8 mouse cellular contexts compared by ENCODE assay signal in the genomic region with DNA sequence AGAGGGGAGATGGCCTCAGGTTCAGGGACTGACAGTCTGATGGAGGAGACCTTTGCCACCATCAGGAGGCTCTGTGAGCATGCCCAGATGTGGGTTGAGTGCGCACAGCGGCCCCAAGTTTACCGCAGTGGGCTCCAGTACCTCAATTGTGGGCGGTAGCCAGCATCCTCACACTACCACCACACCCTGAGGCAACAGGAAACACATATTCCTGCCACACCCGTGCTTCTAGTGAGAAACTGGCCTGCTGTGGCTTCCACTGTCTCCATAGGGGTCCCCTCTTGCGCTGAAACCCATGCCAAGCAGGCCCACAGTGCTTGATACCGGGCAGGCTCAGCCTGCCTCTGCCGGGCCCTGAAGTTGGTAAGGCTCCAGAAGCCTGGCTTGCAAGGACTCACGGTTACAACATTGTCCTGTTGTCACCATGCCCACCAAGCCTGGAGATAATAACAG. TPM values are rescaled to one million over a fixed set of nuclear protein-coding genes. Genes with fewer than 3 reads are reported as not detected.
DNase-seq lines count a peak whose midpoint lies in the region; ATAC-seq and TF ChIP-seq lines count a peak whose summit lies in the region.

No protein-coding gene starts in this region.

- H3K27ac ChIP-seq in midbrain, embryonic 10.5 days (replicated peaks): peak overlapping the region; percentile 49; the same call in 1 of the 2 replicates
- H3K27ac ChIP-seq in midbrain, embryonic 14.5 days (replicated peaks; ENCODE audit: low read depth, low read length): no peak overlapping the region
- H3K27ac ChIP-seq in lung, postnatal 0 days (ENCODE audit: low read length): peak overlapping the region; percentile 57

- no peaks in the 10 kb centered on the region for H3K36me3 ChIP-seq in midbrain, embryonic 10.5 days
- no peaks in the 10 kb centered on the region for H3K36me3 ChIP-seq in midbrain, embryonic 14.5 days (ENCODE audit: control insufficient read depth, insufficient read depth, low read length)
- no peaks in the 10 kb centered on the region for H3K36me3 ChIP-seq in lung, postnatal 0 days (ENCODE audit: insufficient read depth, low read length)

- H3K4me2 ChIP-seq in midbrain, embryonic 14.5 days (ENCODE audit: low read length): no peak overlapping the region
- H3K4me2 ChIP-seq in lung, postnatal 0 days (replicated peaks; ENCODE audit: low read depth, low read length): peak overlapping the region; percentile 32; the same call in 1 of the 2 replicates

- 53% methylated on average over 9 of the region's 9 CpGs for WGBS in midbrain, embryonic 10.5 days
- 58% methylated on average over 9 of the region's 9 CpGs for WGBS in midbrain, embryonic 14.5 days
- 32% methylated on average over 9 of the region's 9 CpGs for WGBS in lung, postnatal 0 days

- no peak overlapping the region for H3K9ac ChIP-seq in midbrain, embryonic 14.5 days (replicated peaks; ENCODE audit: low read length)
- no peak overlapping the region; the same call in 1 of the 2 replicates for H3K9ac ChIP-seq in lung, postnatal 0 days (replicated peaks; ENCODE audit: low read depth)

- DNase-seq in midbrain, embryonic 10.5 days (ENCODE audit: low spot score): no peak
- no peak for DNase-seq in midbrain, embryonic 14.5 days
- DNase-seq in c-Kit-positive CD71-negative TER-119-negative erythroid progenitor cells, embryonic 14.5 days (ENCODE audit: low read depth): peak; percentile 73
- peak; percentile 59 for DNase-seq in heart, postnatal 4 days
- peak; percentile 82 for DNase-seq in lung, postnatal 0 days (ENCODE audit: low spot score)
- peak; percentile 67 for DNase-seq in thymus, postnatal 4 days
- DNase-seq in layer of hippocampus, postnatal 36 days: no peak
- no peak for DNase-seq in c-Kit-positive CD71-positive TER-119-positive erythroid progenitor cells, embryonic 14.5 days (ENCODE audit: low spot score)

- no peak for TF ChIP-seq EP300 in lung, postnatal 0 days (IDR thresholded peaks at IDR 0.05)

- peaks cover 46% of the 10 kb centered on the region for H3K4me1 ChIP-seq in midbrain, embryonic 10.5 days
- H3K4me1 ChIP-seq in midbrain, embryonic 14.5 days (ENCODE audit: control insufficient read depth, insufficient read depth, low read length): peaks cover 8% of the 10 kb centered on the region
- H3K4me1 ChIP-seq in lung, postnatal 0 days (ENCODE audit: insufficient read depth, low read depth, low read length): peaks cover 27% of the 10 kb centered on the region

- no peaks in the 10 kb centered on the region for H3K9me3 ChIP-seq in midbrain, embryonic 10.5 days (replicated peaks)
- H3K9me3 ChIP-seq in midbrain, embryonic 14.5 days (ENCODE audit: control insufficient read depth, low read length): no peaks in the 10 kb centered on the region
- no peaks in the 10 kb centered on the region for H3K9me3 ChIP-seq in lung, postnatal 0 days (ENCODE audit: low read length)

- H3K4me3 ChIP-seq in midbrain, embryonic 10.5 days: no peak overlapping the region; the same call in 1 of the 2 replicates
- H3K4me3 ChIP-seq in midbrain, embryonic 14.5 days (replicated peaks; ENCODE audit: low read depth, low read length): no peak overlapping the region
- H3K4me3 ChIP-seq in lung, postnatal 0 days (ENCODE audit: low read depth, low read length): no peak overlapping the region

- TF ChIP-seq CTCF in lung, postnatal 0 days (IDR thresholded peaks at IDR 0.05): no peak; the same call in 1 of the 2 replicates

- ATAC-seq in midbrain, embryonic 14.5 days (ENCODE audit: low FRiP score, low TSS enrichment): no peak
- peak; percentile 68 for ATAC-seq in lung, postnatal 0 days

- H3K27me3 ChIP-seq in midbrain, embryonic 10.5 days (ENCODE audit: low read depth, poor library complexity, severe bottlenecking): peaks cover 13% of the 10 kb centered on the region
- H3K27me3 ChIP-seq in midbrain, embryonic 14.5 days (ENCODE audit: control insufficient read depth, insufficient read depth, low read length): no peaks in the 10 kb centered on the region
- no peaks in the 10 kb centered on the region for H3K27me3 ChIP-seq in lung, postnatal 0 days (replicated peaks; ENCODE audit: insufficient read depth, low read length)

RNA-seq across cellular contexts. Expression of a gene that starts 30.6 kb away (rescaled TPM):
- 2.8 and 3.1 TPM in 2 replicates for polyA plus RNA-seq in midbrain, embryonic 10.5 days (2016; fragmentation: Nextera tagmentation; extraction: Ambion mirVana)
- 3.9 and 4.9 TPM in 2 replicates for polyA plus RNA-seq in midbrain, embryonic 14.5 days (2014; fragmentation: Nextera tagmentation; extraction: Ambion mirVana)
- total RNA-seq in heart, postnatal 4 days (2021): 10 to 100 TPM; 30.4 to 30.7 TPM
- 2.9 and 3.0 TPM in 2 replicates for polyA plus RNA-seq in lung, postnatal 0 days (2015; fragmentation: Nextera tagmentation; extraction: Ambion mirVana)
- 10 to 100 TPM; 21.6 to 23.8 TPM for total RNA-seq in layer of hippocampus, postnatal 36 days (2021)

RNA-seq across cellular contexts. Expression of a gene that starts 33.2 kb away (rescaled TPM):
- polyA plus RNA-seq in midbrain, embryonic 10.5 days (2016; fragmentation: Nextera tagmentation; extraction: Ambion mirVana): 8.6 and 9.3 TPM in 2 replicates
- polyA plus RNA-seq in midbrain, embryonic 14.5 days (2014; fragmentation: Nextera tagmentation; extraction: Ambion mirVana): 0.69 and 1.9 TPM in 2 replicates
- total RNA-seq in heart, postnatal 4 days (2021): 10 to 100 TPM; 21.6 to 22.4 TPM
- polyA plus RNA-seq in lung, postnatal 0 days (2015; fragmentation: Nextera tagmentation; extraction: Ambion mirVana): 23.5 and 24.4 TPM in 2 replicates
- 1 to 10 TPM; 1.8 to 2.7 TPM for total RNA-seq in layer of hippocampus, postnatal 36 days (2021)

Comparison
In these comparisons a context has a peak if more than half of its experiments do, and no peak if none do; other contexts are left out.
1. DNase-seq: peak in c-Kit-positive CD71-negative TER-119-negative erythroid progenitor cells, embryonic 14.5 days (single experiment), heart, postnatal 4 days (single experiment), lung, postnatal 0 days (single experiment) and thymus, postnatal 4 days (single experiment); none in midbrain, embryonic 10.5 days (single experiment), midbrain, embryonic 14.5 days (single experiment), layer of hippocampus, postnatal 36 days (0 of 2) and c-Kit-positive CD71-positive TER-119-positive erythroid progenitor cells, embryonic 14.5 days (single experiment).